Mouse (Mus musculus): Measurements from ENCODE around the gene Lin7c. TPM values are rescaled to one million over a fixed set of nuclear protein-coding genes. Genes with fewer than 3 reads are reported as not detected.

Lin7c gene
- total RNA-seq, 2 experiments from 2014 or later, result 74.8 to 83.4 TPM

DNA sequence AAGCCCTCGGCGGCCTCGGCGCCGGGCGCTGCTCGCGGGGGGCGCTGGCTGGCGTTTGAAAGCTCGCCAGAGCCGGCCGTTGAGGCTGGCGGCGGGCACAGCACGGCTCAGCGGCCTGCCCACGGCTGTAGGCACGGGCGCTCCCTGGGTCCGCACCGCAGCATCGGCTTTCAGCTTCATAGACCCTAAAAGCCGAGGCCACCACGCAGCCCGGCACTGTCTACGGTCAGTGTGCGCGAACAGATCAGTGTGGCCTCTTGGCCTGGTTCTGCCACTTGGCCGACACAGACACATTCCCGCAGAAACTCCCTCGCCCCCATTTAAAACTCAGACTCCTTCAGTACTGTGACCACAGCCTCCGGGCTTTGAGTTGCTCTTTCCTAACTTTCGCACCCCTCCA lies 378 bp downstream of the Lin7c start:
- H3K27ac ChIP-seq, result peak overlapping the region; percentile 85
- intact Hi-C loops (cut with DNase I), result no loop called here
- no peak for DNase-seq (ENCODE audit: extremely low spot score in 1 of 2, low spot score in 2 of 2)
- TF ChIP-seq CTCF (IDR thresholded peaks at IDR 0.05), result no peak
- H3K4me3 ChIP-seq, result peak overlapping the region; percentile 97

DNA sequence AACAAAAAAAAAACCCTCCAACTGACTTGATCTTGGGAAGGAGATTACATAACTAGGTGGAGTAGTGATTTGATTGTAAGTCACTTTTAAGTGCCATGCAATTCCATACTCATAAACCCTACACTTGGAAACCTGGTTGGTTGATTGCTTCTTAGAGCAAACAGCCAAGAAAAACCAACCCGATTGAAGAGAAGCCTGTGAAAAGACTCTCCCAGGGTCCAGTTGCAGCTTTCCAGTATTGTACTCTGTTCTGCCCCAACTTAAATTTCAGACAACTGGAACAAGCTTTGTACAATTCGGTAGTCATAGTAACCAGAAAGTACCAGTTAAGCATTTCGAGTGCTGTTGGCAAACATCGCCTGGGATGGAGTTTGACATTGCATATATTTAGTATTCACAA lies 818 bp downstream of the Lin7c start:
- intact Hi-C loops (cut with DNase I), result no loop called here
- TF ChIP-seq CTCF (IDR thresholded peaks at IDR 0.05), result no peak
- peak overlapping the region; percentile 85; the same call in 1 of the 2 replicates for H3K27ac ChIP-seq
- peak overlapping the region; percentile 97 for H3K4me3 ChIP-seq
- DNase-seq (ENCODE audit: extremely low spot score in 1 of 2, low spot score in 2 of 2), result no peak

DNA sequence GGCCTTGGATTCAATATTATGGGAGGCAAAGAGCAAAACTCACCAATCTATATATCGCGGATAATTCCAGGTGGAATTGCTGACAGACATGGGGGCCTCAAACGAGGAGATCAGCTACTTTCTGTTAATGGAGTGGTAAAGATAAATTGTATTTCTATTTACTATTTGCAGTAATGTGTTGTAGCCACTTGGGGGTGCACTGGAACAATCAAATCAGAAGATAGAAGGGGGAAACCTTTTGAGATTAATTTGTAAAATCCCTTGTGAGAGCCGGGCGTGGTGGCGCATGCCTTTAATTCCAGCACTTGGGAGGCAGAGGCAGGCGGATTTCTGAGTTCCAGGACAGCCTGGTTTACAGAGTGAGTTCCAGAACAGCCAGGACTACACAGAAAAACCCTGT lies 5.7 kb downstream of the Lin7c start:
- Histone ChIP-seq H3K27ac (no peak overlapping the region), H3K4me3 (no peak overlapping the region)
- TF ChIP-seq CTCF (IDR thresholded peaks at IDR 0.05), result peak; percentile 54
- intact Hi-C loops (cut with DNase I), result loop anchor here (5.0 kb wide), 1 partner anchor 1929 kb away; no protein-coding TSS in a partner anchor
- no peak for DNase-seq (ENCODE audit: extremely low spot score in 1 of 2, low spot score in 2 of 2)

GRCm38 (mm10) chr2:109902869-109903268 lies 12.2 kb downstream of the Lin7c start:
- TF ChIP-seq CTCF (IDR thresholded peaks at IDR 0.05), result no peak
- no peak for DNase-seq (ENCODE audit: extremely low spot score in 1 of 2, low spot score in 2 of 2)
- no peak overlapping the region for H3K4me3 ChIP-seq
- no peak overlapping the region for H3K27ac ChIP-seq
- intact Hi-C loops (cut with DNase I), result no loop called here

DNA sequence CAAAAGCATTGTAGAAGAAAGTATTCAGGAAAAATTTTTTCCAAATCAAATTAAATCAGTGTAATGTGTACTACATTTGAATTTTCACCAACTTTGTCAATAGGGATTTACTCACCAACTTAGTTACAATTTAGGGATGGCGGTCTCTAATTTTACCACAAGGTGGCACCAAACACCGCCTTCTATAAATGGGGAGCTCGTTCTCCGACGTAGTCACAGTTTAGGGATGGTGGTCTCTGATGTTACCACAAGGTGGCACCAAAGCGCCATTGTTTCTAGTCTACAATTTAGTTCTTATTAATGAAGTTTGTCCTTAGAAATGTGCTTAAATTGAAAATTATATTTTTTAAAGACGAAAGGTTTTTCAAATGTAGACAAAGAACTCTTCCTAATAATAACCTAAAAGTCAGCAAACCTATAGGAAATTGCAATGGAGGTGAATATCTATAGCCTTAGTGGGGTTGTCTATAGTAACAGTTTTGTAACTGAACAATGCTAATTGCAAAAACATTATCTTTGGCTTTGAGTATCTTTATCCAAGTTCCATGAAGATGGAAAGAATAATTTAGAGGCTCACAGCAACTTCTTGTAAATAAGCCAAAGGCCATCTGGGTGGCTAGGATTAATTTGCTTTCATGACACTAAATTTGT lies 13.6 kb downstream of the Lin7c start:
- H3K27ac ChIP-seq, result no peak overlapping the region
- DNase-seq (ENCODE audit: extremely low spot score in 1 of 2, low spot score in 2 of 2), result peak; percentile 85 to 86
- no peak; the same call in none of the 2 replicates for TF ChIP-seq CTCF (IDR thresholded peaks at IDR 0.05)
- intact Hi-C loops (cut with DNase I), result loop anchor here (1.0 to 2.0 kb wide), 2 partner anchors 301 to 661 kb away; no protein-coding TSS in a partner anchor
- H3K4me3 ChIP-seq, result no peak overlapping the region

- no peak overlapping the region for H3K4me3 ChIP-seq
- intact Hi-C loops (cut with DNase I), result no loop called here
- TF ChIP-seq CTCF (IDR thresholded peaks at IDR 0.05), result no peak
Observed at GRCm38 (mm10) chr2:109909122-109909521, 18.5 kb downstream of the Lin7c start.

GRCm38 (mm10) chr2:109912216-109912615 lies 21.6 kb downstream of the Lin7c start:
- Histone ChIP-seq H3K27ac (no peak overlapping the region), H3K4me3 (no peak overlapping the region)
- TF ChIP-seq CTCF (IDR thresholded peaks at IDR 0.05), result no peak
- DNase-seq (ENCODE audit: extremely low spot score in 1 of 2, low spot score in 2 of 2), result no peak
- intact Hi-C loops (cut with DNase I), result loop anchor here (10.0 kb wide), 1 partner anchor 453 kb away; the partner anchor contains the start of gene Fibin

More at GRCm38 (mm10) chr2:109909122-109909521, 18.5 kb downstream of the Lin7c start:
- H3K27ac ChIP-seq, result no peak overlapping the region
- no peak for DNase-seq (ENCODE audit: extremely low spot score in 1 of 2, low spot score in 2 of 2)

- Histone ChIP-seq H3K27ac (no peak overlapping the region), H3K4me3 (no peak overlapping the region)
- no peak for DNase-seq (ENCODE audit: extremely low spot score in 1 of 2, low spot score in 2 of 2)
- intact Hi-C loops (cut with DNase I), result loop anchor here (10.0 kb wide), 1 partner anchor 452 kb away; the partner anchor contains the start of gene Fibin
- TF ChIP-seq CTCF (IDR thresholded peaks at IDR 0.05), result no peak
Observed at GRCm38 (mm10) chr2:109912766-109913165, 22.1 kb downstream of the Lin7c start.

DNA sequence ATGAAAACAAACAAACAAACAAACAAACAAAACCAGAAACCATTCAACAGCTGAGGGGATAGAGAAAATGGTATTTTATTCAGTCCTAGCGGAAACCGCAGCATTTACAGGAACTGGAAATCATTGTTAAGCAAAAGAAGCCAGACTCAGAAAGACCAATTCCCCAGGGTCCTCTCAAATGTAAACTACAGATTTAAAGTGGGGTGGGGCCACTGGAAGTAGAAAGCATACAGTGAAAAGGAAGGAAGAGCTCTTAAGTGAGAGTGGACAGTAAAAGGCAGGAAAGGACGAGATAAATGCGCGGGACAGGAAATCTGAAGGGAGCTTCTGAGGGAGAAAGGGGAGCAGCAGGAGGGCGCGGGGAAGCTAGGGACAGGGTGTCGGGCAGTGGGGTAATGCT lies 22.6 kb downstream of the Lin7c start:
- intact Hi-C loops (cut with DNase I), result loop anchor here (10.0 kb wide), 1 partner anchor 452 kb away; the partner anchor contains the start of gene Fibin
- no peak for DNase-seq (ENCODE audit: extremely low spot score in 1 of 2, low spot score in 2 of 2)
- H3K4me3 ChIP-seq, result no peak overlapping the region
- no peak for TF ChIP-seq CTCF (IDR thresholded peaks at IDR 0.05)
- no peak overlapping the region for H3K27ac ChIP-seq

GRCm38 (mm10) chr2:109914601-109915000 lies 23.9 kb downstream of the Lin7c start:
- no peak for DNase-seq (ENCODE audit: extremely low spot score in 1 of 2, low spot score in 2 of 2)
- intact Hi-C loops (cut with DNase I), result loop anchor here (10.0 kb wide), 1 partner anchor 450 kb away; the partner anchor contains the start of gene Fibin
- no peak for TF ChIP-seq CTCF (IDR thresholded peaks at IDR 0.05)
- H3K4me3 ChIP-seq, result no peak overlapping the region
- H3K27ac ChIP-seq, result no peak overlapping the region

GRCm38 (mm10) chr2:109916782-109917495 lies 26.3 kb downstream of the Lin7c start:
- Histone ChIP-seq H3K4me3 (peak overlapping the region; percentile 88), H3K27ac (no peak overlapping the region)
- DNase-seq (ENCODE audit: extremely low spot score in 1 of 2, low spot score in 2 of 2), result no peak
- TF ChIP-seq CTCF (IDR thresholded peaks at IDR 0.05), result no peak
- intact Hi-C loops (cut with DNase I), result loop anchor here (1.0 to 10.0 kb wide), 2 partner anchors 100 to 448 kb away; partner anchors contain the start of genes Ccdc34 and Fibin

Measured in left cerebral cortex, adult 2 months (tissue).